Mouse (Mus musculus) testis, adult 10 weeks (tissue): Measurements from ENCODE around the gene Rhox11. TPM values are rescaled to one million over a fixed set of nuclear protein-coding genes. Genes with fewer than 3 reads are reported as not detected.

ENCODE experiments used
- polyA plus RNA-seq: library from polyadenylated mRNA; stranded (reverse); fragments of 350-450 nt; fragmentation: Illumina TruSeq; extraction: RNeasy Lipid Tissue Mini Kit (QIAGEN cat#74804); gene quantifications from one replicate; pipeline ENCODE4 v1.2.3, GENCODE M21; 2014; ENCODE audit warnings: low read depth, low replicate concordance

The Rhox11 gene
- polyA plus RNA-seq = 6.3 TPM

GRCm38 (mm10) chrX:38085041-38085440 is at the start of gene Rhox11:
Gene Rhox11 (minus strand): TSS chrX:38085141.

GRCm38 (mm10) chrX:38120982-38121381 is 36.0 kb upstream of the Rhox11 start, which contains the start of gene Rhox13:
Gene Rhox13 (plus strand): TSS chrX:38121219.

GRCm38 (mm10) chrX:38110807-38111206 is 25.9 kb upstream of the Rhox11 start, which contains the start of gene Rhox12:
Gene Rhox12 (minus strand): TSS chrX:38110907.

GRCm38 (mm10) chrX:38066175-38066574 is 18.8 kb downstream of the Rhox11 start, which contains the start of gene Rhox10:
Gene Rhox10 (plus strand): TSS chrX:38066475.

GRCm38 (mm10) chrX:38043014-38043413 is 41.9 kb downstream of the Rhox11 start, which contains the start of gene Btg1-ps2:
Gene Btg1-ps2 (minus strand): TSS chrX:38043114.

Other genes starting within 250 kb of the Rhox11 start
- gene Rhox8, start 206.2 kb downstream of the Rhox11 start, polyA plus RNA-seq = 24.1 TPM
- 0.34 TPM for gene Rhox7b, start 187.9 kb downstream of the Rhox11 start, polyA plus RNA-seq
- not detected for gene Rhox9, start 183.4 kb downstream of the Rhox11 start, polyA plus RNA-seq
- 8.4 TPM for gene Btg1-ps1, start 66.3 kb downstream of the Rhox11 start, polyA plus RNA-seq
- gene Btg1-ps2, start 42.0 kb downstream of the Rhox11 start, polyA plus RNA-seq = 6.7 TPM
- gene Rhox10, start 18.7 kb downstream of the Rhox11 start, polyA plus RNA-seq = 1.1 TPM
- gene Rhox12, start 25.8 kb upstream of the Rhox11 start, polyA plus RNA-seq = not detected
- gene Rhox13, start 36.1 kb upstream of the Rhox11 start, polyA plus RNA-seq = 1.9 TPM
- gene Zbtb33, start 104.7 kb upstream of the Rhox11 start, polyA plus RNA-seq = 8.5 TPM
- gene Tmem255a, start 167.3 kb upstream of the Rhox11 start, polyA plus RNA-seq = 46.9 TPM
- gene Atp1b4, start 231.0 kb upstream of the Rhox11 start, polyA plus RNA-seq = not detected